Mouse (Mus musculus) cortical plate, adult 2 months (tissue): Measurements from ENCODE around the gene Ptprm. TPM values are rescaled to one million over a fixed set of nuclear protein-coding genes. Genes with fewer than 3 reads are reported as not detected.

ENCODE experiments used
- H3K27ac ChIP-seq: fragments of 200-500 bp; 2 replicates; pipeline ENCODE4 v1.5.1; 2012; ENCODE audit warnings: low read length, control low read depth, inconsistent platforms; ENCODE audit not compliant: insufficient read depth
- H3K4me1 ChIP-seq: fragments of 200-500 bp; 2 replicates; pipeline ENCODE4 v1.6.1; 2011; ENCODE audit warnings: low read length; ENCODE audit not compliant: control insufficient read depth, insufficient read depth
- H3K4me3 ChIP-seq: fragments of 200-500 bp; 2 replicates; pipeline ENCODE4 v1.5.1; 2011; ENCODE audit warnings: mild to moderate bottlenecking, low read length, control low read depth; ENCODE audit not compliant: insufficient read depth
- CTCF ChIP-seq: fragments of 200-500 bp; IDR thresholded peaks from 2 replicates; pipeline ENCODE4 v1.5.1; 2011; ENCODE audit warnings: mild to moderate bottlenecking, control low read depth, low read length; ENCODE audit not compliant: insufficient read depth; ENCODE audit errors: extremely low read depth
- POLR2A ChIP-seq: fragments of 200-500 bp; IDR thresholded peaks from 2 replicates; pipeline ENCODE4 v1.6.1; 2011; ENCODE audit warnings: mild to moderate bottlenecking, low read length, control low read depth; ENCODE audit not compliant: insufficient read depth; ENCODE audit errors: extremely low read depth
- polyA plus RNA-seq: library from polyadenylated mRNA; depleted of rRNA; stranded (reverse); fragments of >200 nt; gene quantifications from 2 replicates; pipeline ENCODE4 v1.2.3, GENCODE M21; 2012; rRNA removed

Gene Ptprm
- polyA plus RNA-seq = 19.9 and 21.8 TPM in 2 replicates

DNA sequence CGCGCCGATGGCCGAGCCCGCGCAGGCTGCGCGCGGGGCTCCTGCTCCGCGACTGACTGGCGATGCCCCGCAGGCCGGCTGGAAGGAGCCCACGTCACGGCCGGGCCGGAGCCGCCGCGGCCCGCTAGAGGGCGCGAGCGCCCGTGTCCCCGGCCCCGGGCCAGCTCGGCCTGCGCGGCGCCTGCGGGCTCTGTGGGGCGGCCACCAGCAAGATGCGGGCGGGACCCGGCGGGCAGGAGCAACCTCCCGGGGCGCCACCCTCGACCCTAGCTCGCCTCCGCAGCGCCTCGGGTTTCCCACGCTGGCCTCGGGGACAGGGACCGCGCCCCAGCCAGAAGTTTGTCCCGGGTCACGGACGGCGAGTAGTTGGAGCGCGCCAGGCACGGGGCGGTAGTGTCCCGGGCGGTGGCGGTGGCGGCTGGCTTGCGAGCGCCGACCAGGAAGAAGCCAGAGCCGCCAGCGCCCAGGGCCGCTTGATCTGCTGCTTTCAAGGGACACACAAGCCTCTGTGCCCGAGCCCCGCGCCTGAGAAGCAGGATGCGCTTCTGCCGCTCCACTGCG lies at the start of gene Ptprm:
Ptprm (minus strand) TSS at position 7 of the 561 bp plus-strand sequence.
- TF ChIP-seq CTCF (no peak), POLR2A (0 out of 2 replicates have a peak, but pooled peaks have one; percentile 26)
- Histone ChIP-seq H3K4me1 (0 out of 2 replicates have a peak, but pooled peaks cover 2% of the 10 kb centered on the region), H3K4me3 (peak within 1 kb of the TSS; percentile 63), H3K27ac (peak within 1 kb of the TSS; percentile 90)

DNA sequence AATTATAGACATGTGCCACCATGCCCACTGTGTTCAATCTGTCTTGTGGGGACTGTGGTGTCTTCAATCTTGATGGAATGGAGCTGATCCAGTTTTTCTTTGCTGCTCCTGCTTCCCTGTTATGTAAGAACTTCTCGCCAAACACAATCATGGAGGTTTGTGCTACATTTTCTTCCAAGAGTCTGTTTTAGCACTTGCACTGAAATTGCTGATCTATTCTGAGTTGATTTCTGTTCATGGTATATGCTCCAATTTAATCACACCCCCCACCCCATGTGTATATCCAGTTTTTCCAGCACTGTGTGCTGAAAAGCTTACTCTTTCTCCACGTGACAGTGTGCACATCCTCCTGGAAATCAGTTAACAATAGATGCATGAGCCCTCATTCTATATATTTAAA lies 41.9 kb upstream of the Ptprm start:
- TF ChIP-seq CTCF (no peak), POLR2A (no peak)
- Histone ChIP-seq H3K27ac (no peak overlapping the region), H3K4me3 (no peak overlapping the region), H3K4me1 (no peaks in the 10 kb centered on the region)

DNA sequence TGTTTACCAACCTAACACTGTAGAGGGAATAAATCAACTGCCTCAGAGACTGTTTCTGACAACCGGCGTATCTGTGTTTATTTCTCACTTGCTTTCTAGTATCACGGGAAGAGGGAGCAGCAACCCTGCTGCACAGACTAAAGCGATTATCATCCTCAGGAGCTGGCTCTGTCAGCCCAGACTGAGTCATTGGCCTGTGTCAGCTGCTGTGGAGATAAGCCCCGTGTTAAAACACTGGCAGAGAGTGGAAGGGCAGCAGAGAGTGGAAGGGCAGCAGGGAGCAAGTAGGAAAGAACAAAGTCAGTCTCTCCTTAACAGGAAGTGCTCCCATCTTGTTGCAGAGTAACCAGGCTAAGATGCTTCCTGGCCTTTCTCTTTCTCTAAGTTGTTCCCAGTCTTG lies 36.6 kb upstream of the Ptprm start:
- no peak overlapping the region for H3K27ac ChIP-seq
- no peak overlapping the region for H3K4me3 ChIP-seq
- TF ChIP-seq CTCF (no peak), POLR2A (no peak)
- no peaks in the 10 kb centered on the region for H3K4me1 ChIP-seq

DNA sequence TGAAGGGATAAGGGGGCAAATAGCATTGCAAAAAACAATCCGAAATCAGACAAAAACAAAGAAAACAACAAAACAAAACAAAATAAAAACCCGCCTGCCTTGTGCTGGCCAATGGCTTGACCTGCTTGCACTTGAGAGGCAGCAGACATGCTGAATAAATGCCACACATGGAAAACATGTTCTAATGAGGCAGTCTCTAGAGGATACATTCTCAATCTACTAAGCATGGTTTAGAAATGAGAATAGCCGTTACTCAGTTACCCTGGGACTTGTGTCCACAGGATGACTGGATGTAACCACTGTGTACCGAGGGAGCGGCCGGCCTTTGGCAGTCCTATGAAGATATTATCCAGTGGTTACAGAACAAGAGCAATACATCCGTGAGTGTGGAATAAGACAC lies 33.9 kb upstream of the Ptprm start:
- TF ChIP-seq POLR2A (no peak), CTCF (no peak)
- Histone ChIP-seq H3K4me1 (no peaks in the 10 kb centered on the region), H3K4me3 (no peak overlapping the region), H3K27ac (no peak overlapping the region)

DNA sequence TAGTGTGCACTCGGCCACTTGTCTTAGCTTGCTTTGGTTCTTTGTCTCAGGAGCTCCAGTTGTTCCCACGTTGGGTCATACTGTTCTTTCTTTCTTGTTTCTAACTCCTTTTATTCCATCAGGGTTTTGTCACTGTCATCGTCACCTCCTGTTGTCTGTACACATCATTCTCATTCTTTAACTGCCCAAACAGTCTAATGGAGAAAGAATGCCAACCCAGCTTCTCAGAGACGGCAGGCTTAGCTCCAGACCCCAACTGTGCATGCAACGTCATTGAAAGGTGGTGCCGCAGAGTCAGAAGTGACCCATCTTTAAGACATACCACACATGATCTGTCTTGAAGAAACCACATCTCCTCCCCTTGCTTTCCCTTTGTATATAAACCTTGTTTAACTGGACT lies 31.0 kb upstream of the Ptprm start:
- Histone ChIP-seq H3K27ac (no peak overlapping the region), H3K4me3 (no peak overlapping the region), H3K4me1 (no peaks in the 10 kb centered on the region)
- TF ChIP-seq POLR2A (no peak), CTCF (no peak)

DNA sequence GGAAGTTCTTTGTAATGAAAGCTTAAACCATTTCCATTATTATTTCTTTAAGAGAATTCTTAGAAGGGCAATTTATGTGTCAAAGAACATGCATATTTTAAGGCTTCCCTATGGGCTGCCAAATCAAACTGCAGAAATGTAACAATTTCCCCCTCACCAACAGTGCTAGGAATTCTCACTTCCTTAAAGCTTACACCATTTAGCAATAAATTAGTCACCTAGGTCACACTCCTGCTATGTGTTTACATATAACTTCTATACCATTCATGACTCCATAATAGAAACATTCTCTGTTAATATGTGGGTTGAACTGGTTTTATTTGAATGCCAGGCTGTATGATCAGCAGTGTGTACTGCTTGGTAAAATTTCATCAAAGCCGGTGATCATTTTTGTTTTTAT lies 29.4 kb upstream of the Ptprm start:
- no peaks in the 10 kb centered on the region for H3K4me1 ChIP-seq
- no peak overlapping the region for H3K27ac ChIP-seq
- no peak overlapping the region for H3K4me3 ChIP-seq
- no peak for TF ChIP-seq CTCF
- TF ChIP-seq POLR2A = no peak

DNA sequence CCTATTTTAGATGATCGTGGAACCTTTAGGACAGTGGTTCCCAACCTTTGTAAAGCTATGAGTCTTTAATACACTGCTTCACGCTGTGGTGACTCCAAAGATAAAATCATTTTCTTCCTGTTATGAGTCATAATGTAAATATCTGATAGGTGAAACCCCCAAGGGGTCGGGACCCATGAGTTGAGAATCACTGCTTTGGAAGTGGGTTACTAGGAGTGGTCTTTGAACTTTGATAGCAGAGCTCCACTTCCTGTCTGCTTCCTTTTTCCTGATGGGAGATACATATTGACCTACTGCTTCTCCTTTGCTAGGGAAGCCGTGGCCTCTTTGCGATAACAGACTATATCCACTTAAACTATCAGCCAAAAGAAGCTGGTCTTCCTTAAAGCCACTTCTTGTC lies 27.4 kb upstream of the Ptprm start:
- no peak overlapping the region for H3K4me3 ChIP-seq
- H3K4me1 ChIP-seq = no peaks in the 10 kb centered on the region
- H3K27ac ChIP-seq = no peak overlapping the region
- no peak for TF ChIP-seq POLR2A
- no peak for TF ChIP-seq CTCF

DNA sequence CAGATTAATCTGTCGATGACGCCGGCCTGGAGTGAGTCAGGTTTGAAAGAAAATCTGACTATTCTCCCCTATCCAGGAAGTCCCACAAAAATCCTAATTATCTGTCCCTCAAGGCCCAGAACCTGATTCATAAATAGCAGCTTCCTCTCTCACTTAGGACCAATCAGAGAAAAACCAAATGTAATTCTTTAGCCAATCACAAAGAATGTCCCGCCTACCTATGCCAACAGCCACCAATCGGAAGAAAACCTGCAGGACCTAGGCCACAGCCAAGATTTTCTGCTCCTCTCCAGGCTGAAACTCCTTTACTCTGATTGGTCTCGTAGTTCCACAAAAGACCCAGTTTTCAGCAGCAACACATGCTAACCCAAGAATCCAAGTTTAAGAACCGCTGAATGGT lies 13.6 kb upstream of the Ptprm start:
- TF ChIP-seq CTCF = no peak
- TF ChIP-seq POLR2A = no peak
- Histone ChIP-seq H3K4me1 (no peaks in the 10 kb centered on the region), H3K27ac (no peak overlapping the region), H3K4me3 (no peak overlapping the region)

DNA sequence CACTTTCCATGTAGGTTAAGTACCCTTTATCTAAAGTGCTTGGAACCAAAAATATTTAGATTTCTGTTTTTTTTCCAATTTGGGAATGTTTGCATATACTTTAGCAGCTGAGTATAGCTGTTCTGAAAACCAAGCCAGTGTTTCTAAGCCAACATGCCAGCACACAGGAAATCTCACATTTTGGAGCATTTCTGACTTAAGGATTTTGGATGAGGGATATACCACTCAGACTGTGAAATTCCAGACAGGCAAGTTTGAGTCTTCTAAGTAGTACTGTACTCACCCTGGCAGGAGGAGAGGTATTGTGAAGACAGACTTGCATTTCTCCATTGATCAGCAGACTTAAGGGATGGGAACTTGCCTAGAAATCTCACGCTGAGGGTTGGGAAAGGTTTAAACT lies 10.2 kb upstream of the Ptprm start:
- no peaks in the 10 kb centered on the region for H3K4me1 ChIP-seq
- H3K4me3 ChIP-seq = no peak overlapping the region
- TF ChIP-seq POLR2A = no peak
- no peak for TF ChIP-seq CTCF
- no peak overlapping the region for H3K27ac ChIP-seq

DNA sequence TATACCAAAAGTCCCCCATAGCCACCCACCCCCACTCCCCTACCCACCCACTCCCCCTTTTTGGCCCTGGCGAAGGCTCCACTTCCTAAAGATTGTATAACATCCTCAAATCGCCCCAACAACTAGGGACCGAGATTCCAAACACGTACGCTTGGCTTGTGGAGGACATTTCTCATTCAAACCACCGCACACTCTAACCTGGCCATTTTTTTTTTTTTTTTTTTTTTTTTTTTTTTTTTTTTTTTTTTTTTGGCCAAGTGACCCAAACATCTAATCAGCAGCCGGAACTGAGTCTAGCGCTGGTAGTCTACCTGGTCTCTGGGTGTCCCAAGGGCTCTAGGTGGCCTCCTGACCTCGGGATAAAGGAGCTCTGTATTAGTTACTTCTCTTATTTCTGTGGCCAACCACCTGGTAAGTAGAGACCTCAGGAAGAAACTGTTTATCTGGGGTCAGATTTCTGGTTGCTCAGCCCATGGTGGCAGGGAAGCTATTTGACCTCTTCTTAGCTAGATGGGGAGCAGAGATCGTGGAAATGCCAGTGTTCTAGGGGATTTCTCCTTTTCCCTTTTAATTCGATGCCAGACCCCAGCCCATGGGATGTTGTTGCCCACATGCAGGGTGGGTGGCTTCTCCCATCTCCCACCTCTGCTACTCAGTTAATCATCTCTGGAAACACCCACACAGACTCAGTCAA lies 9.3 kb upstream of the Ptprm start:
- TF ChIP-seq CTCF = no peak
- no peak for TF ChIP-seq POLR2A
- no peaks in the 10 kb centered on the region for H3K4me1 ChIP-seq
- no peak overlapping the region for H3K4me3 ChIP-seq
- no peak overlapping the region for H3K27ac ChIP-seq
